Mouse (Mus musculus) frontal cortex, postnatal 25 days (tissue): ENCODE measurements around the gene Tbccd1.
A peak's percentile ranks its signal among the peaks of the same experiment; 100 is the strongest.
"Not testable (repeated sequence)": the region's sequence is repeated elsewhere in the genome, so short reads cannot be mapped to it uniquely, and the experiment has no call there.

Experiments
- DNase-seq, 2 experiments: peaks; one replicate each; pipeline ENCODE4 v3.0.0; 2022; ENCODE audit warnings: low spot score in 2 of 2

The Tbccd1 gene

DNA sequence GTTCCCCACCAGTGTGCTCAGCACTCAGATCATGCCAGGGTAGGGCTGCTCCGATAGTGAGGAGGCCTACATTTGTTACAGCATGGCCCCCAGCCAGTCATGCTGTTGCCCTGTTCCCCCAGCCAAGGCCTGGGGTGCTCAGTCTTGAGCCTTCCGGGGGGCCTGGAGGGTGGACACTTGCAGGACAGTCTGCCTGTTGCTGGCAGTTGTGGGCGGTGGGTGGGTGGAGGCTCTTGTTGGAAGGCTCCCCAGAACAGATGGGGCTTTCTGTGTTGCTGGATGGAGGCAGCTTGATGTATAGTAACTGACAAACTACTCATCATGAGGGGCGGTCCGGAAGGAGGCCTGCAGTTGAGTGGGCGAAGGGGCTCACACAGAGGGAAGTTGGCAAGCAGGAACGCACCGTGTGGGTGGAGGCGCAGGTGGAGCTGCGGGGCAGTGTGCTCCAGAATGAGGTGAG, 67.5 kb downstream of the Tbccd1 start:
- DNase-seq = peak; percentile 36 to 59

DNA sequence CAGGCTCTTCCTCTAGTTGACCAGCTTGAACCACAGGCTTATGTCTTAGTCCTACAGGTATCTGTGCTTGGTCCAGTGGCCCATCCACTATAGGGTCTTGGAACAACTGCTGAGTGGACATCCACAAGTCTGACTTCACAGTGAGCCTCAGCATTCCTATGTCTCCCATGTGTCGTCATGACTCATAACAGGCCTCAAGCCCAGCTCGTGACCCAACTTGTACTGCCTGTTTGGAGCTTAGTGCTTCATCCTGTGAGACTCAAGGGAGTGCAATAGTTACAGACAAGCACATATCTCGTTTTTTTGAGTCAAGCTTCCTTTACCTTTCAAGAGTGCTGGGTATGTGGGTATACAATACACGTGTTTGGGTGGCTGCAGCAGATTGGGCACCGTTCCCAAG, 74.8 kb downstream of the Tbccd1 start:
- no peak for DNase-seq

DNA sequence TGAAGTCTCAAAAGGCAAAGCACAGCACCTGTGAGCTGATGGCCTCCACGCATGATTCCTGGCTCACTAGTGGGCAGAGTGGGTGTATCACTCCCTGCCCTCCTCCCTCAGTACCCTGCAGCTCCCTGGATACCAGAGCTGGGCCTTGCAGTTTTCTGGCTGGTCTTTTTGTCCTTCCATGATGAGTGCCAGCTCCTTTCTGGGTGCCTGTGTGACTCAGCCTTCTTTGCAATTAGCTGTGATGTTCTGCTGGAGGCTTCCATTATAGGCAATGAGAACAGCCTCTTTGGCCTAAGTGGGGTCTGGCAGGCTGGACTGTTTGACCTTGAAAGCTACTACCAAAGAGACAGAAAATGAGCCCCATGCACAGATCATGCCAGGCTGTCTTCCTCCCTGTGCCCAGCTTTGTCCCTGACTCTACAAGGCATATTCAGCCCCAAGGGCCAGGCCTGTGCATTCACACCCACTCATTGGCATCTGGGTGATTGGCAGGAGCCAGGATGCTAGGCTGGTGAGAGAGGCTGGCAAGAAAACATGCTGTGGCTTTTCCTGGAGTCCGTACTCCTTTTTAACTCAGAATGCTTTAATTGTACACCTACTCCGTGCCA, 78.1 kb downstream of the Tbccd1 start:
- no peak for DNase-seq

- not testable (repeated sequence) for DNase-seq
Observed at GRCm38 (mm10) chr16:22778296-22778695, 79.2 kb downstream of the Tbccd1 start.

GRCm38 (mm10) chr16:22775471-22775985, 81.9 kb downstream of the Tbccd1 start:
- DNase-seq = no peak

GRCm38 (mm10) chr16:22768661-22769060, 88.8 kb downstream of the Tbccd1 start:
- DNase-seq = no peak

GRCm38 (mm10) chr16:22767405-22767804, 90.1 kb downstream of the Tbccd1 start:
- no peak for DNase-seq

DNA sequence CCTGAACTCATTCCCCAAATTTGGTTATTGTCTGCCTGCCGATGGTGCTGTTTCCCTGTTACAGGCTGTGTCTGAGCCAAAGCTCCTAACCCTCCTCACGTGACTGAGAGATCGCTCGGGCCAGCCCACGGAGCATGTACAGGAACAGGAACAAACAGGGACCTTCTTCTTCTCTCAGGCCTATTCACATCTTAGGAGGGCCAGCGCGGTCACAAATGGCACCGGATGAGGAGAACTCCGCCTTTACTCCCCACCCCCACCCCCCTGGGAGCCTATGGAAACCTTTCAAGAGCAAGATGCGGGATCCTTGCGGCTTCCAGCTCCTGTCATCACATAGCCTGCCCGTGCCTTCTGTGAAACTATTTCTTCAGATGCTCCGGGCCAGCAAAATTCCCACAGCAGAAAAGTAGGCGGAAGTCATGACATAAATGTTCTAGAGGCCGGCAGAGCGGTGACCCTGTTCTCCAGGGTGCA, 90.7 kb downstream of the Tbccd1 start:
- DNase-seq = no peak

DNA sequence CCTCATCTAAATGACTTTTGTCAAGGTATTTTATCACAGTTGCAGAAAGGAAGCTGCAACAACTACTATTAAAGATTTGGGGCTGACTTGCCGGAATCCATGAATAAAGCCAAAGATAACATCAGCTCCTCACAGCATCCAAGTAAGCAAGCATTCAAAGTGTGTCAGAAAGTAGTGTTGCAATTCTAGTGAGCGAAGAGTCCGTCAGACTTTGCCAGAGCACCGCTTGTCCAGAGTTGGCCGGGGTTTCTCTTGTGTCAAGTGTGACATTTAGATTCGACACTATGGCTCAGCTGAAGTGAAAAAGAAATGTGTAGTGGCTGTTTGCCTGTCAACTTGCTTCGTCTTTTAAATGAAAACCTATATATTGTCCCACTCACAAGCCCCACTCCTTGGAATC, 91.9 kb downstream of the Tbccd1 start:
- no peak for DNase-seq
